Mouse (Mus musculus) liver, embryonic 12.5 days (tissue): ENCODE measurements at regions not wholly inside any gene's neighbourhood (a gene's known extent, or its start where the extent isn't known, plus 50 kb on each side); places are given as distances from the start of the nearest gene placed in this dataset.

Source experiments
- ATAC-seq: fragments of 200-750 bp; cut with Nextera tagmentation; 2 replicates; pipeline ENCODE4 v1.8.0; 2017; ENCODE audit warnings: moderate number of reproducible peaks, mild to moderate bottlenecking, moderate library complexity
- H3K27ac ChIP-seq: fragments of 300-500 bp; sonication (generic); 2 replicates; pipeline ENCODE4 v1.5.1; 2016; ENCODE audit warnings: mild to moderate bottlenecking
- H3K27me3 ChIP-seq: fragments of 300-500 bp; sonication (generic); replicated peaks from 2 replicates; pipeline ENCODE4 v1.6.1; 2016; ENCODE audit warnings: mild to moderate bottlenecking, moderate library complexity
- H3K36me3 ChIP-seq: fragments of 300-500 bp; sonication (generic); 2 replicates; pipeline ENCODE4 v1.6.1; 2016; ENCODE audit warnings: mild to moderate bottlenecking, moderate library complexity
- H3K4me1 ChIP-seq: fragments of 300-500 bp; sonication (generic); 2 replicates; pipeline ENCODE4 v1.6.1; 2016
- H3K4me2 ChIP-seq: fragments of 300-500 bp; sonication (generic); 2 replicates; pipeline ENCODE4 v1.6.1; 2016; ENCODE audit warnings: mild to moderate bottlenecking, moderate library complexity
- H3K4me3 ChIP-seq: fragments of 300-500 bp; sonication (generic); 2 replicates; pipeline ENCODE4 v1.5.1; 2016; ENCODE audit warnings: mild to moderate bottlenecking, moderate library complexity
- H3K9ac ChIP-seq: fragments of 300-500 bp; sonication (generic); 2 replicates; pipeline ENCODE4 v1.6.1; 2016; ENCODE audit warnings: mild to moderate bottlenecking, moderate library complexity
- H3K9me3 ChIP-seq: fragments of 300-500 bp; sonication (generic); replicated peaks from 2 replicates; pipeline ENCODE4 v1.6.1; 2016; ENCODE audit warnings: mild to moderate bottlenecking, moderate library complexity
- WGBS: fragments of 180-500 bp; shearing (Covaris S2); methylation state at CpG from one replicate; pipeline ENCODE4 v1.1.7; 2016; ENCODE audit not compliant: insufficient replicate concordance; 5-methylcytosine and 5-hydroxymethylcytosine counted together

GRCm38 (mm10) chr6:22591592-22591991 lies 235.5 kb upstream of the Fam3c start:
- 54% methylated on average over 5 of the region's 5 CpGs for WGBS
- H3K4me3 ChIP-seq, result no peak overlapping the region
- no peaks in the 10 kb centered on the region for H3K4me1 ChIP-seq
- H3K9ac ChIP-seq, result no peak overlapping the region
- H3K4me2 ChIP-seq, result no peak overlapping the region
- H3K36me3 ChIP-seq, result no peaks in the 10 kb centered on the region
- H3K27ac ChIP-seq, result no peak overlapping the region
- no peak for ATAC-seq
- no peaks in the 10 kb centered on the region for H3K27me3 ChIP-seq
- H3K9me3 ChIP-seq, result no peaks in the 10 kb centered on the region

GRCm38 (mm10) chr6:22584851-22585250 lies 228.8 kb upstream of the Fam3c start:
- H3K9me3 ChIP-seq, result no peaks in the 10 kb centered on the region
- H3K9ac ChIP-seq, result no peak overlapping the region
- no peaks in the 10 kb centered on the region for H3K27me3 ChIP-seq
- ATAC-seq, result no peak
- H3K4me1 ChIP-seq, result no peaks in the 10 kb centered on the region
- no peak overlapping the region for H3K4me2 ChIP-seq
- no peaks in the 10 kb centered on the region for H3K36me3 ChIP-seq
- 57% methylated on average over 4 of the region's 4 CpGs for WGBS
- H3K27ac ChIP-seq, result no peak overlapping the region
- no peak overlapping the region for H3K4me3 ChIP-seq

DNA sequence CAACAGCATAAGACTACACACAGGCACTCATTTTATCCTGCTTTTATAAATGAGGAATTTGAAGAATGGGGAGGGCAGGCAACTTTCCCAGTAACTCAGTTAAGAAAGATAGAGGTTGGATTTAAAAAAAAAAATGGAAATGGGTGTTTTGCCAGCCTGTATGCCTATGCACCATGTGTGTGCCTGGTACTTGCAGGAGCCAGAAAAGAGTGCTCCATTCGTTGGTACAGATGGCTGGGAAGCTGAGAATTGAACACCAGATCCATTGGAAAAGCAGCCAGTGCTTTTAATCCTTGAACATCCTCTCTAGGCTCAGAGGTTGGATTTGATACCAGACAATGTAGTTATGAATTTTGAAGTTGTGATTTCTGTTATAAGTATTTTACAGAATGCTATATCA lies 216.9 kb upstream of the Fam3c start:
- 28% methylated on average over 1 of the region's 1 CpGs for WGBS

GRCm38 (mm10) chr6:22567891-22568290 lies 211.8 kb upstream of the Fam3c start:
- Histone ChIP-seq H3K4me2 (no peak overlapping the region), H3K4me3 (no peak overlapping the region), H3K9ac (no peak overlapping the region), H3K9me3 (no peaks in the 10 kb centered on the region), H3K27me3 (no peaks in the 10 kb centered on the region), H3K36me3 (no peaks in the 10 kb centered on the region), H3K4me1 (no peaks in the 10 kb centered on the region), H3K27ac (no peak overlapping the region)
- WGBS, result 77% methylated on average over 9 of the region's 9 CpGs
- no peak for ATAC-seq

More for the DNA sequence above, 216.9 kb upstream of the Fam3c start:
- no peak overlapping the region for H3K4me2 ChIP-seq
- H3K27me3 ChIP-seq, result no peaks in the 10 kb centered on the region
- H3K36me3 ChIP-seq, result no peaks in the 10 kb centered on the region
- no peaks in the 10 kb centered on the region for H3K9me3 ChIP-seq
- no peak overlapping the region for H3K27ac ChIP-seq
- H3K4me3 ChIP-seq, result no peak overlapping the region
- H3K4me1 ChIP-seq, result no peaks in the 10 kb centered on the region
- ATAC-seq, result no peak
- no peak overlapping the region for H3K9ac ChIP-seq

GRCm38 (mm10) chr6:22548296-22549245 lies 192.5 kb upstream of the Fam3c start:
- Histone ChIP-seq H3K36me3 (no peaks in the 10 kb centered on the region), H3K27me3 (no peaks in the 10 kb centered on the region), H3K27ac (no peak overlapping the region), H3K9me3 (no peaks in the 10 kb centered on the region), H3K4me1 (no peaks in the 10 kb centered on the region), H3K9ac (no peak overlapping the region), H3K4me2 (no peak overlapping the region), H3K4me3 (no peak overlapping the region)
- WGBS, result 64% methylated on average over 13 of the region's 13 CpGs
- no peak for ATAC-seq

DNA sequence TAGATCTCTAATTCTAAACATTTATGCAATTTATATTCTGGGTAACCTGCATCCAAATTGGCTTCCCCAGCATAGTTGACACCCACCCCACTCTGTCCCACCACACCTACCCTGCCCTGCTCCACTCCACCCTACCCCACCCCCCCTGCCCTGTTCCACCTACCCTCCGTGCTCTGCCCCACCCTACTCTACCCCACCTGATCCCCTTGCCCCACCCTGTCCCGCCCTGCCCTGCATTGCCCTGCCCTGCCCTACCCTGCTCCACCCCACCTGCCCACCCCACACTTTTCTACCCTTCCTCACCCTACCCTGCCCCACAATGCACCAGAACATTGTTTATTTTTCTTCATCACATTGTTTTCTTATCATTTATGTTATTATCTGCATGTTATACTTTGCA lies 185.6 kb upstream of the Fam3c start:
- Histone ChIP-seq H3K4me2 (no peak overlapping the region), H3K4me1 (no peaks in the 10 kb centered on the region), H3K4me3 (no peak overlapping the region), H3K27ac (no peak overlapping the region), H3K36me3 (no peaks in the 10 kb centered on the region), H3K9ac (no peak overlapping the region), H3K27me3 (no peaks in the 10 kb centered on the region), H3K9me3 (no peaks in the 10 kb centered on the region)
- no peak for ATAC-seq
- WGBS, result 43% methylated on average over 2 of the region's 2 CpGs

- no peak overlapping the region for H3K4me3 ChIP-seq
- no peaks in the 10 kb centered on the region for H3K27me3 ChIP-seq
- no peaks in the 10 kb centered on the region for H3K9me3 ChIP-seq
- ATAC-seq, result no peak
- H3K27ac ChIP-seq, result no peak overlapping the region
- H3K36me3 ChIP-seq, result no peaks in the 10 kb centered on the region
- H3K4me2 ChIP-seq, result no peak overlapping the region
- no peaks in the 10 kb centered on the region for H3K4me1 ChIP-seq
- H3K9ac ChIP-seq, result no peak overlapping the region
- 77% methylated on average over 4 of the region's 4 CpGs for WGBS
Observed at GRCm38 (mm10) chr6:22538254-22538653, 182.2 kb upstream of the Fam3c start.

DNA sequence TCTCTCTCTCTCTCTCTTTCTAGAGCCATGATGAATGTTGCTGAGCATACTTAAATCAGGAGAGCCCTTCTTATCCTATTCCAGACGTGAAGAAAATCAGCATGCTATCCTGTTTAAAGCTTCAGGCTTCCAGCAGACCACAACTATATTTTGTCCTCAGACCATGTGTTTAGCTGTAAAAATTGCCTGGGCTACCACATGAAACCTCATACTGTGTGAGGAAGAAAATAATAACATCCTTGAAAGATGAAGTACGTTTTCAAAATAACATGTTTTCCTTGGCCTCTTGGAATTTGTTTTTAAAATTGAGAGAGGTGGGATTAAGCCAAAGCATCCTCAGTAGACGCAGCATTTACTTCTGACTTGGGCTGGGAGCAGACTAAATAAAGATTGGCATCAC lies 168.3 kb upstream of the Fam3c start:
- WGBS, result 50% methylated on average over 3 of the region's 3 CpGs
- no peaks in the 10 kb centered on the region for H3K36me3 ChIP-seq

GRCm38 (mm10) chr6:22523582-22524234 lies 167.7 kb upstream of the Fam3c start:
- Histone ChIP-seq H3K4me3 (no peak overlapping the region), H3K9ac (no peak overlapping the region), H3K9me3 (no peaks in the 10 kb centered on the region), H3K27ac (no peak overlapping the region), H3K4me2 (no peak overlapping the region), H3K27me3 (no peaks in the 10 kb centered on the region), H3K4me1 (no peaks in the 10 kb centered on the region), H3K36me3 (no peaks in the 10 kb centered on the region)
- no peak for ATAC-seq
- WGBS, result 63% methylated on average over 9 of the region's 9 CpGs

More for the DNA sequence above, 168.3 kb upstream of the Fam3c start:
- Histone ChIP-seq H3K4me2 (no peak overlapping the region), H3K27me3 (no peaks in the 10 kb centered on the region), H3K4me3 (no peak overlapping the region), H3K4me1 (no peaks in the 10 kb centered on the region), H3K9me3 (no peaks in the 10 kb centered on the region), H3K27ac (no peak overlapping the region), H3K9ac (no peak overlapping the region)
- ATAC-seq, result no peak

- H3K9ac ChIP-seq, result no peak overlapping the region
- H3K4me2 ChIP-seq, result no peak overlapping the region
- H3K27ac ChIP-seq, result no peak overlapping the region
- ATAC-seq, result no peak
- no peak overlapping the region for H3K4me3 ChIP-seq
- H3K9me3 ChIP-seq, result no peaks in the 10 kb centered on the region
- H3K4me1 ChIP-seq, result no peaks in the 10 kb centered on the region
- H3K36me3 ChIP-seq, result no peaks in the 10 kb centered on the region
- 75% methylated on average over 1 of the region's 1 CpGs for WGBS
- H3K27me3 ChIP-seq, result no peaks in the 10 kb centered on the region
Observed at GRCm38 (mm10) chr6:22506871-22507270, 150.8 kb upstream of the Fam3c start.

DNA sequence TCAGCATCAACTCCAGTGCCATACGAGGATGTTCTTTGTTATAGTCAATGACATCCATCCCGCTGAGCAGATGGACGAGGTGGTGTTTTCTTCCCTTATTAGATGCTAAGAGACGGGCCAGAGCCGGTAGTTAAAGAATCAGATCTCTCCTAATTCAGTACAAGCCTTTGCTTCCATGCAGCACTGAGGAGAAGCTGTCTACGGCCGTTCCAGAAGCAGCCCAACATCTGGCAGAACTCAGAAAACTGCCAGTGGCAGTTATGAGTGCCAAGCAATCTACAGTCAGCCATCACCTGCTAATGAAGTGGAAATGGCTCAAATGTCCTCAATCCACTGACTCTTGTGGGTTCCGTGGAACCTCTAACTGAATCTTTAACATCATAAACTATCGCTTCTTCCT lies 141.3 kb upstream of the Fam3c start:
- WGBS, result 74% methylated on average over 9 of the region's 9 CpGs
- H3K9me3 ChIP-seq, result no peaks in the 10 kb centered on the region

DNA sequence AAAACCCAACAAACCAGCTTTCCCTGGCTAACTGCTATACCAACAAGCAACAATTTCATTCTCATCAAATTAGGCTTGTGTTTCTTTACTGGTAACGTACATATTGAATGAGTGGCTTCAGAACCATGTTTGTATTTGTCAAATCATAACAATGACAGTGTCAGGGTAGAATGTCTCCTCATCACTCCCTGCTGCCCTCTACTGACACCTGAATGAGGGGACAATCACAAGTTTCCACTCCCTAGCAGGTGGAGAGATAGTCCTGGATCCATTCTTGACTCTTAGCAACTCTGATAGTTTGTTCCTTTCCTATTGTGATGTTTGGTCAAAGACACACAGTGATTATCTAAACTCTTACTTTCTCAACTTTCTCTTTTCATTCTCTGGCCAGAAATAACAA lies 140.4 kb upstream of the Fam3c start:
- no peaks in the 10 kb centered on the region for H3K9me3 ChIP-seq
- no peak for ATAC-seq
- no peak overlapping the region for H3K4me2 ChIP-seq
- H3K9ac ChIP-seq, result no peak overlapping the region
- H3K4me3 ChIP-seq, result no peak overlapping the region
- no peak overlapping the region for H3K27ac ChIP-seq
- no peaks in the 10 kb centered on the region for H3K27me3 ChIP-seq
- no peaks in the 10 kb centered on the region for H3K36me3 ChIP-seq
- no peaks in the 10 kb centered on the region for H3K4me1 ChIP-seq
- WGBS, result 61% methylated on average over 1 of the region's 1 CpGs

More for the DNA sequence above, 141.3 kb upstream of the Fam3c start:
- Histone ChIP-seq H3K4me2 (no peak overlapping the region), H3K27ac (no peak overlapping the region), H3K4me3 (no peak overlapping the region), H3K27me3 (no peaks in the 10 kb centered on the region), H3K9ac (no peak overlapping the region), H3K4me1 (no peaks in the 10 kb centered on the region), H3K36me3 (no peaks in the 10 kb centered on the region)
- ATAC-seq, result no peak
